Mouse (Mus musculus) spleen, embryonic (tissue): Measurements from ENCODE around the gene Spin2-ps6.
"Not testable (repeated sequence)": the region's sequence is repeated elsewhere in the genome, so short reads cannot be mapped to it uniquely, and the experiment has no call there.

Experiments
- CTCF ChIA-PET: fragments of 350-600 bp; sonication (Branson Sonifier 250); formaldehyde crosslinking; loops from one replicate; lab custom pipeline; 2022; lab: Charles Lee

Spin2-ps6 gene

GRCm38 (mm10) chrX:33234569-33234968, at the start of gene Spin2-ps6:
Gene Spin2-ps6 (plus strand): TSS chrX:33234869.
- CTCF ChIA-PET = not testable (repeated sequence)
